Mouse (Mus musculus): ENCODE measurements around the gene Bdh1.
"Not testable (repeated sequence)": the region's sequence is repeated elsewhere in the genome, so short reads cannot be mapped to it uniquely, and the experiment has no call there.

Gene Bdh1

GRCm38 (mm10) chr16:31465630-31466029 is 43.5 kb downstream of the Bdh1 start:
- DNase-seq: peak in 1 of 2 experiments; percentile 64

GRCm38 (mm10) chr16:31466106-31466505 is 44.0 kb downstream of the Bdh1 start:
- DNase-seq: no peak

GRCm38 (mm10) chr16:31470819-31471218 is 48.7 kb downstream of the Bdh1 start:
- not testable (repeated sequence) for DNase-seq

GRCm38 (mm10) chr16:31471994-31472393 is 49.9 kb downstream of the Bdh1 start:
- no peak for DNase-seq

- no peak for DNase-seq
Measured at GRCm38 (mm10) chr16:31473226-31473625, 51.1 kb downstream of the Bdh1 start.

- peak; percentile 82 to 85 for DNase-seq
Measured at GRCm38 (mm10) chr16:31475123-31475968, 53.3 kb downstream of the Bdh1 start.

GRCm38 (mm10) chr16:31476872-31477603 is 55.0 kb downstream of the Bdh1 start:
- DNase-seq: peak; percentile 63 to 71

- no peak for DNase-seq
Measured at GRCm38 (mm10) chr16:31485336-31485735, 63.3 kb downstream of the Bdh1 start.

- DNase-seq: no peak
Measured at GRCm38 (mm10) chr16:31487266-31487665, 65.2 kb downstream of the Bdh1 start.

GRCm38 (mm10) chr16:31489096-31489495 is 67.0 kb downstream of the Bdh1 start:
- DNase-seq: no peak

GRCm38 (mm10) chr16:31490967-31491366 is 68.9 kb downstream of the Bdh1 start:
- peak; percentile 54 to 57 for DNase-seq

- peak; percentile 68 for DNase-seq
Measured at GRCm38 (mm10) chr16:31492921-31493549, 71.0 kb downstream of the Bdh1 start.

GRCm38 (mm10) chr16:31493550-31493965 is 71.5 kb downstream of the Bdh1 start:
- no peak for DNase-seq

- peak; percentile 72 to 76 for DNase-seq
Measured at GRCm38 (mm10) chr16:31493991-31494390, 71.9 kb downstream of the Bdh1 start.

GRCm38 (mm10) chr16:31495356-31495755 is 73.3 kb downstream of the Bdh1 start:
- DNase-seq: peak; percentile 64

GRCm38 (mm10) chr16:31495769-31496168 is 73.7 kb downstream of the Bdh1 start:
- DNase-seq: no peak

- no peak for DNase-seq
Measured at GRCm38 (mm10) chr16:31498336-31498735, 76.3 kb downstream of the Bdh1 start.

- no peak for DNase-seq
Measured at GRCm38 (mm10) chr16:31499021-31499420, 76.9 kb downstream of the Bdh1 start.

GRCm38 (mm10) chr16:31499681-31500310 is 77.7 kb downstream of the Bdh1 start:
- no peak for DNase-seq

- no peak for DNase-seq
Measured at GRCm38 (mm10) chr16:31500532-31500931, 78.5 kb downstream of the Bdh1 start.

GRCm38 (mm10) chr16:31500969-31501750 is 79.1 kb downstream of the Bdh1 start:
- DNase-seq: peak; percentile 54 to 58

Data from cerebellum, postnatal 25 days (tissue).